Mouse (Mus musculus): ENCODE measurements around the gene Mtfr1l. TPM values are rescaled to one million over a fixed set of nuclear protein-coding genes. Genes with fewer than 3 reads are reported as not detected.

Gene Mtfr1l
- polyA plus RNA-seq, 1 experiment = 286 TPM

DNA sequence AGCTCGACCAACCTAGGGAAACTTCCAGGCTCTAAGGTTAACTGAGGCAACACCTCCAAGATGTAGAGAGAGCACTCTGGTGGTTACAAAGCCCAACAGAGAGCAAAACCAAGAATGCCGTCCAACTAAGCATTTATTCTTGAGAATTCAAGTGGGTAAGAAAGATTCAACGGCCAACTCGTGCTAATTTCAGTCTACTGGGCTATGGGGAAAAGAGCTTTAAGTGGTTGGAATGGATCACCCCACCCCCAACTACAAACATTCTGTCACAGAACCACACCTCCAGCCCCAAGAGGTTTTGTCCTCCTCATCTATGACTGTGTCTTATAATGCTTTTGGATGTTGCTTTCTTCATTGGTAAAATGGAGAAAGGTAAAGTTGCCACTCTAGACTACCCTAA is 2.3 kb downstream of the Mtfr1l start:
- peak overlapping the region; percentile 45; the same call in 1 of the 2 replicates for H3K27ac ChIP-seq (ENCODE audit: control insufficient read depth, insufficient read depth, low read depth, low read length)
- peaks cover 11% of the 10 kb centered on the region for H3K4me1 ChIP-seq (ENCODE audit: control insufficient read depth, insufficient read depth, low read length)
- H3K4me3 ChIP-seq (ENCODE audit: control insufficient read depth, low read depth, low read length) = peak overlapping the region; percentile 47
- H3K36me3 ChIP-seq (ENCODE audit: control insufficient read depth, insufficient read depth, low read length) = peaks cover 10% of the 10 kb centered on the region
- TF ChIP-seq CTCF (IDR thresholded peaks at IDR 0.05; ENCODE audit: control insufficient read depth, insufficient read depth, insufficient replicate concordance, low read depth, low read length) (no peak), POLR2A (IDR thresholded peaks at IDR 0.05; ENCODE audit: control insufficient read depth, low read depth, low read length) (no peak)
- no peaks in the 10 kb centered on the region for H3K27me3 ChIP-seq (ENCODE audit: control insufficient read depth, insufficient read depth, low read length)

DNA sequence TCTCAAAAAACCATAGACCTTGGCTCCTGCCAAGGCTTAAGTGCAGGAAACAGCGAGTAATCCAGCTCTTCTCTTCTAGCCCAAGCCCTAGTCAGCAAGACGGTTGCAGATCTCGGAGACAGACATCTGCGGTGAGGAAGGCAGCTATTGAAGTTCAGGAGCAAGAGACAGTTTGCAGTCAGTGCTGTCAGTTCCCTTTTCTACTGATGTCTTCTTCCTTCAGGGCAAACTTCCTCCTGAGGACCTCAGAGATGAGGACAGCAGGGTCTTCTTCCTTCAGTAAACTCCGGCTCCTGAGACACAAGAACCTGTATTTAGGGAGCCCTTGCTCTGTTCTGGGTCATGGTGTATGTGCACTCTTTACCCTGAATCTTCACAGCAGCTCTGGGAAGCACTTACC is 9.0 kb downstream of the Mtfr1l start:
- Histone ChIP-seq H3K4me3 (ENCODE audit: control insufficient read depth, low read depth, low read length) (no peak overlapping the region), H3K27me3 (ENCODE audit: control insufficient read depth, insufficient read depth, low read length) (no peaks in the 10 kb centered on the region), H3K4me1 (ENCODE audit: control insufficient read depth, insufficient read depth, low read length) (no peaks in the 10 kb centered on the region), H3K27ac (ENCODE audit: control insufficient read depth, insufficient read depth, low read depth, low read length) (no peak overlapping the region), H3K36me3 (ENCODE audit: control insufficient read depth, insufficient read depth, low read length) (peaks cover 11% of the 10 kb centered on the region)
- TF ChIP-seq CTCF (IDR thresholded peaks at IDR 0.05; ENCODE audit: control insufficient read depth, insufficient read depth, insufficient replicate concordance, low read depth, low read length) (no peak), POLR2A (IDR thresholded peaks at IDR 0.05; ENCODE audit: control insufficient read depth, low read depth, low read length) (no peak)

DNA sequence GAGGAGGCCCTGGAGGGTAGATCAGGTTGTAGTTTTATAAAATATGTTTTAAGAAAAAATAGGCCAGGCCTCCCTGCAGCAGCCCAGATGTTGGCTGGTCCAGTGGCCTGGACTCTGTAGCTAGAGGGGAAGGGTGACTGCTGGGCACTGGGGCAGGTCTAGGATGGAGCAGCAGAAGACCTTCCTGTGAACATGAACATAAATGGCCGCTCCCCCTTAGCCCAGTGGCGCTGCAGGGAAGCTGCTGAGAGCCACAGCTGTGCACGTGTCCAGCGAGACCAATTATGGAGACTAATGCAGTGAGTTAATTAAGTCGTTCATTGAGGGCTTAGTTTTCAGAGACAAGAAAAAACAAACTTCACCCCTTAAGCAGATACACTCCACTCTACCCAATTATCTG is 9.4 kb downstream of the Mtfr1l start:
- H3K27me3 ChIP-seq (ENCODE audit: control insufficient read depth, insufficient read depth, low read length) = no peaks in the 10 kb centered on the region
- H3K27ac ChIP-seq (ENCODE audit: control insufficient read depth, insufficient read depth, low read depth, low read length) = no peak overlapping the region
- no peak for TF ChIP-seq CTCF (IDR thresholded peaks at IDR 0.05; ENCODE audit: control insufficient read depth, insufficient read depth, insufficient replicate concordance, low read depth, low read length)
- TF ChIP-seq POLR2A (IDR thresholded peaks at IDR 0.05; ENCODE audit: control insufficient read depth, low read depth, low read length) = no peak
- no peaks in the 10 kb centered on the region for H3K4me1 ChIP-seq (ENCODE audit: control insufficient read depth, insufficient read depth, low read length)
- peaks cover 8% of the 10 kb centered on the region for H3K36me3 ChIP-seq (ENCODE audit: control insufficient read depth, insufficient read depth, low read length)
- no peak overlapping the region for H3K4me3 ChIP-seq (ENCODE audit: control insufficient read depth, low read depth, low read length)

DNA sequence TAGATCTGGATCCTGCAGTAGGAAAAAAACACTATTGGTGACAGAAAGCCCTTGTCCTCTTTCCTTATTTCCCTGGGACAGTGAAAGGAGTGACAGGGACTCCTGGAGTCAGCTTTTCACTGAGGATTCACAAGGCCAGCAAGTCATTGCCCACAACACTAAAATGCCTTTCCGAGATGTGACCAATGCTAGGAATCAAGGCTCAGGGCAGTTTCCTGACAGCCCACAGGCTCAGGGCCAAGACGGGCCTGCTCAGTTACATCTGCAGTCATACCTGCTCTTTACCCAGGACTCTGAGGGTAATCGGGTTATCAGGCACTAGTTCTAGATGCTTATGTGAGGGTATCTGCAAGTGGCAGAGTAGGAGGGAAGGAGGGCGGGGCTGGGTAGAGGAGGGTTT is 11.7 kb downstream of the Mtfr1l start:
- H3K27ac ChIP-seq (ENCODE audit: control insufficient read depth, insufficient read depth, low read depth, low read length) = no peak overlapping the region
- no peak overlapping the region for H3K4me3 ChIP-seq (ENCODE audit: control insufficient read depth, low read depth, low read length)
- 0 out of 2 replicates have a peak, but pooled peaks cover 3% of the 10 kb centered on the region for H3K4me1 ChIP-seq (ENCODE audit: control insufficient read depth, insufficient read depth, low read length)
- peaks cover 6% of the 10 kb centered on the region for H3K36me3 ChIP-seq (ENCODE audit: control insufficient read depth, insufficient read depth, low read length)
- TF ChIP-seq CTCF (IDR thresholded peaks at IDR 0.05; ENCODE audit: control insufficient read depth, insufficient read depth, insufficient replicate concordance, low read depth, low read length) = no peak
- TF ChIP-seq POLR2A (IDR thresholded peaks at IDR 0.05; ENCODE audit: control insufficient read depth, low read depth, low read length) = no peak
- H3K27me3 ChIP-seq (ENCODE audit: control insufficient read depth, insufficient read depth, low read length) = no peaks in the 10 kb centered on the region

DNA sequence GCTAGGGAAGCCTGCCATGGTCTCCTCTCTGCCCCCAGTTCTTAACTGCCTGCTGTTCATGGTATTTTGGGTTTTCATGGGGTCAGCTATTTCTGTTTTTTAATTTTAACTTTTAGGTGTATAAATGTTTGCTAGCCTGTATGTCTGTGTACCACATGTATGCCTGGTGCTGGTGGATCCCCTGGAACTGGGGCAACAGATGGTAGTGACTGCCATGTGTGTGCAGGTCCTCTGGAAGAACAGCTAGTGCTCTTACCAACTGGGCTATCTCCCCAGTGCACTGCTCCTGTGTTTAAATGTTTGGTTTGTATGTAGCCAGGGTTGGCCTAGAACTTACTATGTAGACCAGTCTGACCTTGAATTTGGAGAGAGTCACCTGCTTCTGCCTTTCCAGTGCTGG is 15.9 kb downstream of the Mtfr1l start:
- TF ChIP-seq CTCF (IDR thresholded peaks at IDR 0.05; ENCODE audit: control insufficient read depth, insufficient read depth, insufficient replicate concordance, low read depth, low read length) (no peak), POLR2A (IDR thresholded peaks at IDR 0.05; ENCODE audit: control insufficient read depth, low read depth, low read length) (no peak)
- Histone ChIP-seq H3K36me3 (ENCODE audit: control insufficient read depth, insufficient read depth, low read length) (no peaks in the 10 kb centered on the region; the same call in 1 of the 2 replicates), H3K27me3 (ENCODE audit: control insufficient read depth, insufficient read depth, low read length) (no peaks in the 10 kb centered on the region), H3K27ac (ENCODE audit: control insufficient read depth, insufficient read depth, low read depth, low read length) (no peak overlapping the region), H3K4me1 (ENCODE audit: control insufficient read depth, insufficient read depth, low read length) (peaks cover 8% of the 10 kb centered on the region), H3K4me3 (ENCODE audit: control insufficient read depth, low read depth, low read length) (no peak overlapping the region)

DNA sequence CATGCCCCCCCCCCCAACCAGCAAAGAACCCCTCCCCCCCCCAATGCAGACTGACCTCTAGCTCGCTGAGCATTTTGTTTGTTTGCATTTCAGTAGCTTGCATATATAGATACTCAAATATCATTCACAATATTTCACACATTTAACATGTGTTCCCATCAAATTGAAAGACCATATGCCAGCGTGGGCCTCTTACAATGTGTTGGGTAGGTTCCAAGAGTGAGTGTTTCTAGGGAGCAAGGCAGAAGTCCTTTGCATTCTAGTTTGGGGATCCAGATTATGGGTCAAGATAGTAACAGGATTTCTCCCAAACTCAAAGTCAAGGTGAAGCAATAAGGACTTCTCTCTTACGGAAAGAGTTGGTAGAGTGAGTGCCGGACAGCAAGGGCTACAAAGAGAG is 16.6 kb downstream of the Mtfr1l start:
- Histone ChIP-seq H3K4me3 (ENCODE audit: control insufficient read depth, low read depth, low read length) (no peak overlapping the region), H3K27me3 (ENCODE audit: control insufficient read depth, insufficient read depth, low read length) (no peaks in the 10 kb centered on the region), H3K4me1 (ENCODE audit: control insufficient read depth, insufficient read depth, low read length) (peaks cover 8% of the 10 kb centered on the region), H3K36me3 (ENCODE audit: control insufficient read depth, insufficient read depth, low read length) (no peaks in the 10 kb centered on the region; the same call in 1 of the 2 replicates), H3K27ac (ENCODE audit: control insufficient read depth, insufficient read depth, low read depth, low read length) (no peak overlapping the region)
- TF ChIP-seq POLR2A (IDR thresholded peaks at IDR 0.05; ENCODE audit: control insufficient read depth, low read depth, low read length) (no peak), CTCF (IDR thresholded peaks at IDR 0.05; ENCODE audit: control insufficient read depth, insufficient read depth, insufficient replicate concordance, low read depth, low read length) (no peak)

DNA sequence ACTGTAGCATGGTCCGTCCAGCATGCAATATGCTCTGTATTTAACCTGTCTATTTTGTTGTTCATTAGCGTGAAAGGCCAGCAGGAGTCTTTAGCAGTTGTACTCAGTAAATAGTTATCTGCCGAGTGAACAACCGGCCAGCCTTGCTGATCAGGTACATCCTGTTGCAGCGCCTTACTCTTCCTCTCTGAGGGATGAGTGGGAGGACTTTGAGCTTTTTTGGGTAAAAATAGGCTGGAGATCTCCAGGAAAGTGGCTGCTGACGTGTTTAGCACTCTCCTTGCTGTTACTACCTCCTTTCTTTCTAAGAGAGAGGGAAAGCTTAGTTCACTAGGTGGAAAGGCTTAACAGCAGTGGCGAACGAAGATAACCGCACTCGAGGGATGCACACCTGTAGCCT is 17.5 kb downstream of the Mtfr1l start:
- Histone ChIP-seq H3K36me3 (ENCODE audit: control insufficient read depth, insufficient read depth, low read length) (no peaks in the 10 kb centered on the region; the same call in 1 of the 2 replicates), H3K27me3 (ENCODE audit: control insufficient read depth, insufficient read depth, low read length) (no peaks in the 10 kb centered on the region), H3K4me3 (ENCODE audit: control insufficient read depth, low read depth, low read length) (no peak overlapping the region), H3K27ac (ENCODE audit: control insufficient read depth, insufficient read depth, low read depth, low read length) (peak overlapping the region; percentile 77), H3K4me1 (ENCODE audit: control insufficient read depth, insufficient read depth, low read length) (peaks cover 8% of the 10 kb centered on the region)
- TF ChIP-seq POLR2A (IDR thresholded peaks at IDR 0.05; ENCODE audit: control insufficient read depth, low read depth, low read length) (no peak), CTCF (IDR thresholded peaks at IDR 0.05; ENCODE audit: control insufficient read depth, insufficient read depth, insufficient replicate concordance, low read depth, low read length) (no peak)

DNA sequence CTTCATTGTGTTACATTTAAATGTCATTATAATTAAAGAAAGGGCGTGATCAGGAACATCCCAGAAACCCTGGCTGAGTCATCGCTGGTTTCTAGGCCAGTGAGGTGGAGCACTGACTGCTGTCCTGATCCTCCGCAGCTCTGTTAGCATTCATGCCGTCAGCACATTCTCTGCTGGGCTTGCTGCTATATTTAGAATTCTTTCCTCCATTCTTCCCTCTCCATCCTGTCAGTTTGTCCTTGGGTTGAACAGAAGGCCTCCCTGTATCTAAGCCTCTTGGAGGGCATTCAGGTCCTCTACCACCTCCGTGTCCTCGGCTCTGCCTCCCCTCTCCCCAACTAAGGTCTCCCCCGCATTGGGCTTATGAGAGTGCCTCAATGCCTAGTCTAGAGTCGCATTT is 18.2 kb downstream of the Mtfr1l start:
- 0 out of 2 replicates have a peak, but pooled peaks have one; percentile 27 for TF ChIP-seq POLR2A (IDR thresholded peaks at IDR 0.05; ENCODE audit: control insufficient read depth, low read depth, low read length)
- TF ChIP-seq CTCF (IDR thresholded peaks at IDR 0.05; ENCODE audit: control insufficient read depth, insufficient read depth, insufficient replicate concordance, low read depth, low read length) = no peak
- no peaks in the 10 kb centered on the region for H3K36me3 ChIP-seq (ENCODE audit: control insufficient read depth, insufficient read depth, low read length)
- H3K27me3 ChIP-seq (ENCODE audit: control insufficient read depth, insufficient read depth, low read length) = no peaks in the 10 kb centered on the region
- H3K4me1 ChIP-seq (ENCODE audit: control insufficient read depth, insufficient read depth, low read length) = peaks cover 9% of the 10 kb centered on the region
- H3K4me3 ChIP-seq (ENCODE audit: control insufficient read depth, low read depth, low read length) = no peak overlapping the region
- peak overlapping the region; percentile 77 for H3K27ac ChIP-seq (ENCODE audit: control insufficient read depth, insufficient read depth, low read depth, low read length)

Data from testis, adult 2 months (tissue).